Mouse (Mus musculus) MEL (cell line): ENCODE measurements around the gene Slc26a11. TPM values are rescaled to one million over a fixed set of nuclear protein-coding genes. Genes with fewer than 3 reads are reported as not detected.

Experiments used
- DNase-seq: peaks from one replicate; pipeline ENCODE4 v3.0.0; 2011; ENCODE audit warnings: low read depth, low spot score
- H3K27ac ChIP-seq: 2 replicates; pipeline ENCODE4 v1.5.1; 2012; ENCODE audit warnings: low read depth, mild to moderate bottlenecking, control low read depth, low read length, moderate library complexity; ENCODE audit not compliant: control insufficient read depth
- H3K27me3 ChIP-seq, 2 experiments: fragments of 150-350 bp in 1 of 2; sonication (generic) in 1 of 2; 2 replicates each; pipeline ENCODE4 v1.6.1; 2012; ENCODE audit warnings: low read length in 2 of 2, mild to moderate bottlenecking in 2 of 2, improper control_type of control experiment in 1 of 2, moderate library complexity in 1 of 2; ENCODE audit not compliant: insufficient read depth in 2 of 2, control insufficient read depth in 1 of 2
- H3K36me3 ChIP-seq, 2 experiments: 2 replicates each; pipeline ENCODE4 v1.6.1; 2012 to 2014; ENCODE audit warnings: low read length in 2 of 2, improper control_type of control experiment in 1 of 2, inconsistent platforms in 1 of 2, mild to moderate bottlenecking in 1 of 2; ENCODE audit not compliant: insufficient read depth in 2 of 2, control insufficient read depth in 1 of 2
- H3K4me1 ChIP-seq, 2 experiments: fragments of 150-350 bp in 1 of 2; sonication (generic) in 1 of 2; 2 replicates each; pipeline ENCODE4 v1.6.1; 2012; ENCODE audit warnings: low read length in 2 of 2, improper control_type of control experiment in 1 of 2, mild to moderate bottlenecking in 1 of 2; ENCODE audit not compliant: insufficient read depth in 2 of 2, control insufficient read depth in 1 of 2
- H3K4me3 ChIP-seq, 2 experiments: fragments of 150-350 bp in 1 of 2; sonication (generic) in 1 of 2; 2 replicates each; pipeline ENCODE4 v1.5.1; 2012; ENCODE audit warnings: low read depth in 2 of 2, low read length in 2 of 2, mild to moderate bottlenecking in 2 of 2, moderate library complexity in 2 of 2, control low read depth in 1 of 2, improper control_type of control experiment in 1 of 2; ENCODE audit not compliant: control insufficient read depth in 1 of 2, insufficient read depth in 1 of 2
- H3K79me2 ChIP-seq: 2 replicates; pipeline ENCODE4 v1.6.1; 2012; ENCODE audit warnings: mild to moderate bottlenecking, low read length, moderate library complexity; ENCODE audit not compliant: control insufficient read depth, poor library complexity, insufficient read depth
- H3K9ac ChIP-seq: 2 replicates; pipeline ENCODE4 v1.6.1; 2012; ENCODE audit warnings: low read depth, mild to moderate bottlenecking, control low read depth, low read length, moderate library complexity; ENCODE audit not compliant: control insufficient read depth, poor library complexity, severe bottlenecking
- H3K9me3 ChIP-seq: fragments of 150-350 bp; sonication (generic); replicated peaks from 2 replicates; pipeline ENCODE4 v1.6.1; 2012; ENCODE audit warnings: mild to moderate bottlenecking, low read length, improper control_type of control experiment, moderate library complexity; ENCODE audit not compliant: insufficient read depth
- BHLHE40 ChIP-seq: IDR thresholded peaks from 2 replicates; pipeline ENCODE4 v1.6.1; 2012; ENCODE audit warnings: low read depth, mild to moderate bottlenecking, inconsistent platforms, low read length, improper control_type of control experiment, borderline replicate concordance
- CHD1 ChIP-seq: IDR thresholded peaks from 2 replicates; pipeline ENCODE4 v1.6.1; 2012; ENCODE audit warnings: low read depth, mild to moderate bottlenecking, inconsistent platforms, low read length, improper control_type of control experiment
- CHD2 ChIP-seq: IDR thresholded peaks from 2 replicates; pipeline ENCODE4 v1.6.1; 2011; ENCODE audit warnings: low read length, improper control_type of control experiment
- CTCF ChIP-seq, 3 experiments: IDR thresholded peaks in 2 of 3; conservative IDR thresholded peaks in 1 of 3; 2 replicates each; pipeline ENCODE4 v1.5.1; 2011 to 2012; ENCODE audit warnings: low read length in 3 of 3, low read depth in 2 of 3, mild to moderate bottlenecking in 2 of 3, improper control_type of control experiment in 1 of 3, inconsistent platforms in 1 of 3, mixed read lengths in 1 of 3, moderate library complexity in 1 of 3; ENCODE audit not compliant: control insufficient read depth in 1 of 3, insufficient read depth in 1 of 3, poor library complexity in 1 of 3, severe bottlenecking in 1 of 3
- ELF1 ChIP-seq: IDR thresholded peaks from 2 replicates; pipeline ENCODE4 v1.6.1; 2014; ENCODE audit warnings: low read depth, mild to moderate bottlenecking, inconsistent platforms, low read length, improper control_type of control experiment, moderate library complexity
- EP300 ChIP-seq, 2 experiments: IDR thresholded peaks; 2 replicates each; pipeline ENCODE4 v1.6.1; 2011; ENCODE audit warnings: improper control_type of control experiment in 2 of 2, low read length in 2 of 2, low read depth in 1 of 2, mild to moderate bottlenecking in 1 of 2
- ETS1 ChIP-seq: IDR thresholded peaks from 2 replicates; pipeline ENCODE4 v1.6.1; 2012; ENCODE audit warnings: low read depth, mild to moderate bottlenecking, inconsistent platforms, low read length, improper control_type of control experiment, moderate library complexity
- GABPA ChIP-seq: IDR thresholded peaks from 2 replicates; pipeline ENCODE4 v1.6.1; 2012; ENCODE audit warnings: low read depth, mild to moderate bottlenecking, inconsistent platforms, low read length, improper control_type of control experiment, moderate library complexity
- GATA1 ChIP-seq: IDR thresholded peaks from 2 replicates; pipeline ENCODE4 v1.6.1; 2011; ENCODE audit warnings: low read depth, low read length, improper control_type of control experiment
- JUND ChIP-seq: IDR thresholded peaks from 2 replicates; pipeline ENCODE4 v1.6.1; 2011; ENCODE audit warnings: low read depth, mild to moderate bottlenecking, improper control_type of control experiment, low read length
- KAT2A ChIP-seq: conservative IDR thresholded peaks from 2 replicates; pipeline ENCODE4 v1.6.1; 2012; ENCODE audit warnings: low read depth, low read length, improper control_type of control experiment, inconsistent platforms
- MAX ChIP-seq: IDR thresholded peaks from 2 replicates; pipeline ENCODE4 v1.6.1; 2011; ENCODE audit warnings: low read length, improper control_type of control experiment
- MAZ ChIP-seq: IDR thresholded peaks from 2 replicates; pipeline ENCODE4 v1.6.1; 2012; ENCODE audit warnings: low read depth, mild to moderate bottlenecking, inconsistent platforms, low read length, improper control_type of control experiment
- MYC ChIP-seq: IDR thresholded peaks from 2 replicates; pipeline ENCODE4 v1.6.1; 2011; ENCODE audit warnings: low read depth, mild to moderate bottlenecking, low read length, improper control_type of control experiment, moderate library complexity
- NRF1 ChIP-seq: IDR thresholded peaks from 2 replicates; pipeline ENCODE4 v1.6.1; 2014; ENCODE audit warnings: low read depth, mild to moderate bottlenecking, inconsistent platforms, low read length, improper control_type of control experiment, moderate library complexity; ENCODE audit not compliant: poor library complexity, insufficient read depth, severe bottlenecking
- POLR2AphosphoS2 ChIP-seq: IDR thresholded peaks from 2 replicates; pipeline ENCODE4 v1.6.1; 2011; ENCODE audit warnings: low read length, improper control_type of control experiment
- POLR2AphosphoS5 ChIP-seq: IDR thresholded peaks from 2 replicates; pipeline ENCODE4 v1.6.1; 2012; ENCODE audit warnings: low read depth, borderline replicate concordance, mild to moderate bottlenecking, inconsistent platforms, low read length, moderate library complexity, mixed read lengths
- RAD21 ChIP-seq: IDR thresholded peaks from 2 replicates; pipeline ENCODE4 v1.6.1; 2011; ENCODE audit warnings: mild to moderate bottlenecking, low read depth, low read length, improper control_type of control experiment
- RCOR1 ChIP-seq: IDR thresholded peaks from 2 replicates; pipeline ENCODE4 v1.6.1; 2012; ENCODE audit warnings: low read depth, mild to moderate bottlenecking, inconsistent platforms, low read length, improper control_type of control experiment
- SIN3A ChIP-seq: IDR thresholded peaks from 2 replicates; pipeline ENCODE4 v1.6.1; 2012; ENCODE audit warnings: low read length, improper control_type of control experiment, inconsistent platforms
- TBP ChIP-seq: IDR thresholded peaks from 2 replicates; pipeline ENCODE4 v1.8.0; 2011; ENCODE audit warnings: low read depth, low read length, improper control_type of control experiment
- TCF12 ChIP-seq: IDR thresholded peaks from 2 replicates; pipeline ENCODE4 v1.6.1; 2014; ENCODE audit warnings: low read depth, mild to moderate bottlenecking, inconsistent platforms, low read length, improper control_type of control experiment, moderate library complexity
- USF1 ChIP-seq: IDR thresholded peaks from 2 replicates; pipeline ENCODE4 v1.6.1; 2014; ENCODE audit warnings: low read depth, mild to moderate bottlenecking, inconsistent platforms, low read length, improper control_type of control experiment, moderate library complexity
- USF2 ChIP-seq, 2 experiments: IDR thresholded peaks; 2 replicates each; pipeline ENCODE4 v1.6.1; 2011 to 2012; ENCODE audit warnings: improper control_type of control experiment in 2 of 2, low read length in 2 of 2, borderline replicate concordance in 1 of 2, inconsistent platforms in 1 of 2, low read depth in 1 of 2, mild to moderate bottlenecking in 1 of 2; ENCODE audit not compliant: insufficient read depth in 1 of 2
- ZC3H11A ChIP-seq: IDR thresholded peaks from 2 replicates; pipeline ENCODE4 v1.6.1; 2012; ENCODE audit warnings: low read depth, mild to moderate bottlenecking, inconsistent platforms, low read length, improper control_type of control experiment
- ZNF384 ChIP-seq: IDR thresholded peaks from 2 replicates; pipeline ENCODE4 v1.6.1; 2012; ENCODE audit warnings: low read depth, mild to moderate bottlenecking, inconsistent platforms, low read length, improper control_type of control experiment
- polyA plus RNA-seq, 2 experiments: library from polyadenylated mRNA; stranded (reverse) in 1 of 2; unstranded in 1 of 2; fragments of >175 nt in 1 of 2; fragments of >200 nt in 1 of 2; gene quantifications; 2 replicates each; pipeline versions ENCODE4 v1.2.1 to v1.2.4; 2012; ENCODE audit warnings: low replicate concordance in 2 of 2, low read depth in 1 of 2; ENCODE audit not compliant: insufficient read length in 2 of 2, insufficient read depth in 1 of 2, missing spikeins in 1 of 2
- total RNA-seq: library from RNA; depleted of rRNA; stranded (reverse); fragments of 300-350 nt; gene quantifications from 2 replicates; pipeline ENCODE4 v1.2.3, GENCODE M21; 2012

Slc26a11 gene
- total and polyA plus RNA-seq, 3 experiments = 0.04 TPM; not detected in 2

DNA sequence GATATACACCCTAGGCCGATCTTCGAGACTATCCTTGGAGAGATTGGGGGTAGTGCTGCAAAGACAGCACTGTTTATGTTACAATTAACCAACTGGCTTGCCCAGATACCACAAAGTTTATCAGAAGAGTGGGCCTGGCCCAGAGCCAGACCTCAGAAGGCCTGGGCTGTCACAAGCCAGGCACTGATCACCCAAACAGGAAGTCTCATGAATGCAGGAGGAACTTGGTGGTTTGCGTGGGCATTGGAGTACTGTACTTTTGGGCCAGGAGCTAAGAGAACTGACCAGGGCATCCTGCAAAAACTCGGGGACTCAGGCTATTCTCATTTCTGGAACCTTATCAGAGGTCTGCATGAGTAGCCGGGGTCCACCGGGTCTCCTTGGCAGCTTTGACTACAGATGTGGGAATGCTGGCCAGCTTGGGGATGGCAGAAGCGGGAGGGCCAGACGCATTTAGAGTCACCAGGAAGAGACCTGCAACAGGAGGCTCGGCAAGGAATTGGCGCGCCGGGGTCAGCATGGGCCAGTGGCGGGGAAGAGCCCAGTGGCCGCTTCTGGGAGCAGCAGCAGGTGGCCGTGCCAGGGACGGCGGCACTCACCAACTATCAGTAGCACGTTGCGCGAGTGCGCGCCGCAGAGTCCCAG, 437 bp upstream of the Slc26a11 start (continued):
- TF ChIP-seq RAD21 = no peak
- TF ChIP-seq BHLHE40 = peak; percentile 80
- no peak for TF ChIP-seq POLR2AphosphoS2
- peak; percentile 83 for TF ChIP-seq ELF1
- TF ChIP-seq USF2 (IDR thresholded peaks at IDR 0.05; ENCODE audit: borderline replicate concordance in 1 of 2, insufficient read depth in 1 of 2, low read depth in 1 of 2, low read length in 2 of 2) = no peak
- TF ChIP-seq USF1 = 0 out of 2 replicates have a peak, but pooled peaks have one; percentile 7
- TF ChIP-seq MAX = peak; percentile 69; the same call in 1 of the 2 replicates
- no peak for TF ChIP-seq ZC3H11A
- no peak for TF ChIP-seq POLR2AphosphoS5
- TF ChIP-seq CHD1 = no peak
- TF ChIP-seq GABPA = no peak
- peak; percentile 94 for TF ChIP-seq SIN3A
- TF ChIP-seq RCOR1 = peak; percentile 92
- peak; percentile 92 for TF ChIP-seq ETS1
- TF ChIP-seq KAT2A = no peak
- no peak for TF ChIP-seq CHD2
- TF ChIP-seq EP300 (IDR thresholded peaks at IDR 0.05; ENCODE audit: low read depth in 1 of 2, low read length in 2 of 2) = peak; percentile 86 to 89
- TF ChIP-seq NRF1 = no peak
- TF ChIP-seq MYC = peak; percentile 75; the same call in 1 of the 2 replicates

DNA sequence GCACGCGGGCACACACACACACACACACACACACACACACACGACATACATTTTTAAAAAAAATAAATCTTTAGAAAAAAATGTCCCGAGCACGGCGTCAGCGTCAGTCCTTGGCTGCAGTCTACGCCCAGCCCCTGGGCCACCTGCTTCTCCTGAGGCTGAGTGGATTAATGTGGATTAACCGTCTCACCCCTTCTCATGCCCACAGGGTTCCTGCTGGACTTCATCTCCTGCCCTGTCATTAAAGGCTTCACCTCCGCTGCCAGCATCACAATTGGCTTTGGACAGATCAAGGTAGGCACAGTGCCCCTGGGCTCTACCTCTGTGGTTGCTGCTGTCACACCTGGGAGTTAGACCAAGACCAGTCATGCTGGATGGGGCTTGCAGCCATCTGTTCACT, 3.7 kb downstream of the Slc26a11 start:
- Histone ChIP-seq H3K27me3 (0 out of 4 replicates have a peak, but pooled peaks cover 0 to 2% of the 10 kb centered on the region in 2 experiments), H3K36me3 (peaks cover 0 to 5% of the 10 kb centered on the region in 2 experiments; a peak in 2 of 4 replicates), H3K4me3 (no peak overlapping the region), H3K79me2 (no peaks in the 10 kb centered on the region), H3K4me1 (peaks cover 2 to 11% of the 10 kb centered on the region in 2 experiments), H3K9me3 (no peaks in the 10 kb centered on the region), H3K9ac (no peak overlapping the region), H3K27ac (no peak overlapping the region)
- DNase-seq = no peak
- TF ChIP-seq ZNF384 = no peak
- no peak for TF ChIP-seq EP300 (IDR thresholded peaks at IDR 0.05; ENCODE audit: low read depth in 1 of 2, low read length in 2 of 2)
- TF ChIP-seq ELF1 = no peak
- TF ChIP-seq KAT2A = no peak
- TF ChIP-seq CTCF (IDR thresholded peaks at IDR 0.05 in 2 of 3, conservative IDR thresholded peaks at IDR 0.05 in 1 of 3; ENCODE audit: control insufficient read depth in 1 of 3, insufficient read depth in 1 of 3, low read depth in 2 of 3, low read length in 3 of 3, poor library complexity in 1 of 3, severe bottlenecking in 1 of 3) = no peak
- no peak for TF ChIP-seq JUND
- TF ChIP-seq POLR2AphosphoS5 = no peak
- no peak for TF ChIP-seq USF2 (IDR thresholded peaks at IDR 0.05; ENCODE audit: borderline replicate concordance in 1 of 2, insufficient read depth in 1 of 2, low read depth in 1 of 2, low read length in 2 of 2)
- TF ChIP-seq POLR2AphosphoS2 = no peak
- no peak for TF ChIP-seq TCF12
- no peak for TF ChIP-seq BHLHE40
- TF ChIP-seq GATA1 = no peak
- no peak for TF ChIP-seq MAZ
- no peak for TF ChIP-seq TBP
- TF ChIP-seq, all 39 proteins: peak for 0
